Mouse (Mus musculus) kidney, adult 8-10 months (tissue): ENCODE measurements around the gene Scn8a.
"Not testable (repeated sequence)": the region's sequence is repeated elsewhere in the genome, so short reads cannot be mapped to it uniquely, and the experiment has no call there.

Experiments used
- DNase-seq, 2 experiments: peaks; one replicate each; pipeline ENCODE4 v3.0.0; 2022

Gene Scn8a

GRCm38 (mm10) chr15:100869558-100869957 is at the start of gene Scn8a:
Gene Scn8a (plus strand): TSS chr15:100869858.
- no peak for DNase-seq

- peak; percentile 68 to 79 for DNase-seq
Measured at GRCm38 (mm10) chr15:100821824-100822223, 47.8 kb upstream of the Scn8a start.

- not testable (repeated sequence) for DNase-seq
Measured at GRCm38 (mm10) chr15:100822370-100822769, 47.3 kb upstream of the Scn8a start.

GRCm38 (mm10) chr15:100825249-100825856 is 44.3 kb upstream of the Scn8a start:
- no peak for DNase-seq

- DNase-seq: no peak
Measured at GRCm38 (mm10) chr15:100826076-100826475, 43.6 kb upstream of the Scn8a start.

DNA sequence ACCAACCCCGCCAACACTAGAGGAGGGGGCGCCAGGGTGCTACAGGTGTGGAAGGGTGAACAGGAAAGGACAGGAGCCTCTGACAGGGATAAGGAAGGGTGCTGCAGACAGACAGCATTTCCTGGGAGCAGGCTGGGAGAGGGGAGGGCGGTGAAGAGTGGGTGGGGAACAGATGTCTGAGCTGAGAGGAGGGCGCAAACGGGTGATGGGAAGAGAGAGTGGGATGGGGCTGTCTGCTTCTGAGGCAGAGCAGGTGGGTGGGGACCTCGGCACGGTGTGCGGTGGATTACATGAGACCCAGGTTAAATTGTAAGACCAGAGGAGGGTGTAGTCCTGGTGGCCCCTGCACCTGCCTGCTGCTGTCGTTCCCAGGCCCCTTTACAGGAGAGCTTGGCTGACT is 39.9 kb upstream of the Scn8a start:
- DNase-seq: no peak

GRCm38 (mm10) chr15:100830682-100831081 is 39.0 kb upstream of the Scn8a start:
- no peak for DNase-seq

- no peak for DNase-seq
Measured at GRCm38 (mm10) chr15:100832144-100832543, 37.5 kb upstream of the Scn8a start.

DNA sequence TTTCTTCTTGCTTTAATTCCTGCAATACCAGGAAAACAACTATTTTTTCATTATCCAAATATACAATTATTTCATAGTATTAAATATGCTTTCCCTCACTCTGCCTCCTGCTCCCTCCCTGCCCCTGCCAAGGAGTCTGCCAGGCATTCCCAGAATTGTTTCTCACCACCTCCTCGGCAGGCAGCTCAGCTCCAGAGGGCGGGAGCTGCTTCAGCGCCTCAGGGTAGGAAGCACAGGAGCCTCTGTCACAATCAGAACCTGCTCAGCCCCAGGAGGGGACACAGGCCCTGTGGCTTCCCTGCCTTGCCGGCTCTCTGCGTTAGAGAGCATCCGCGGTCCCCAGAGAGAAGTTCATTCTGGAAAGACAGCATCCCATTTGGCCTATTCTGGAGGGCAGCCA is 36.9 kb upstream of the Scn8a start:
- DNase-seq: no peak

GRCm38 (mm10) chr15:100836729-100837128 is 32.9 kb upstream of the Scn8a start:
- DNase-seq: no peak

GRCm38 (mm10) chr15:100838607-100839207 is 31.0 kb upstream of the Scn8a start:
- peak; percentile 35 to 54 for DNase-seq

GRCm38 (mm10) chr15:100844336-100844735 is 25.3 kb upstream of the Scn8a start:
- DNase-seq: no peak

DNA sequence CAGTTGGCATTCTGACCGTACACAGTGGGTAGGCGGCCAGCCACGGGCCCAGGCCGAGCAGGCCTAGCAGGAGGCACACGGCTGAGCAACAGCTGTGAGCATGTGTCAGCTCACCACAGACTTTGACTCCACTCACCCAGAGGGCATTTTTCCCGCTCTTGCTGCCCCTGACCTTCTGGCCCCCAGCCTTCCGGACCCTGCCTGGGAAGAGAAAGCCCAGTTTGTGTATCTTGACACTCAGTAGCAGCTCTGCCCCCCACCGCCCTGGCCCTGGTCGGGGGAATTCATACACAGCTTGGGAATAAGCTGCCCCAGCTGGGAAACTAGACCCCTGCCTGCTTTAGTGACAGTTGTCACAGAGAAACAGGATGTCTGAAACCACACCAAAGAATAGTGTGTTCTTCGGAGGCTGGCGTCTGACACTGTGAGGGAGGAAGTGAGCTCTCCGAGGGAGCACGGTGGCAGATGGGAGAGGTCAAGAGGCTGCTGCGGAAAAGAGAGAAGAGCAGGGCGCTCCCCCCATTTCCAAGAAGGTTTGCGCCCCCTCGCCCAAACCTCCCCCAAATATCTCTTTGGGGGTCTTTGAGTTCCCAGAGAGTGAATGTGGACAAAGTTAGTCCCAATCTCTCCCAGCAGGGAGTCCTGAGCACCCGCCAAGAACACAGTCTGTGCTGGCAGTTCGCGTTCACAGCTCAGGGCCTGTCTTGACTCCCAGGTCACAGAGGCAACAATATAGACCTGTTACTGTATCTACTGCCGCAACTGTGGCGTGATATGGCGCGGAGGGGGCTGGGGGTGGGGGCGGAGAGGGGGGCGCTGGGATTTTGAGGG is 24.4 kb upstream of the Scn8a start:
- DNase-seq: peak; percentile 15 to 33

DNA sequence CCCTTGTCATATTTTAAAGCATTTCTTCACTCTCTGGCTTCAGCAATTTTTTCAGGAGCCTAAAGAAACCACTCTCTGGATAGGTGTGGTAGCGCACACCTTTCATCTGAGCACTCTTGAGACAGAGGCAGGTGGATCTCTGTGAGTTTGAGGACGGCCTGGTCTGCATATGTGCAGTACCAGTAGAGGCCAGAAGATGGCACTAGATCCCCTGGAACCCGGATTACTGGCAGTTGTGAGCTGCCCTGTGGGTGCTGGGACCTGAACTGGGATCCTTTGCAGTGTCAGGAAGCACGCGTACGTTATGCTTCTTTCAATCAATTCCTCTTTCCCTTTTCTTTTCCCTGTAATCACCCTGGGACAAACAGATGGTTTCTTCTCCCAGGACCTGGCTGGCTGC is 22.5 kb upstream of the Scn8a start:
- DNase-seq: no peak

- DNase-seq: no peak
Measured at GRCm38 (mm10) chr15:100857586-100857985, 12.1 kb upstream of the Scn8a start.

- no peak for DNase-seq
Measured at GRCm38 (mm10) chr15:100860856-100861255, 8.8 kb upstream of the Scn8a start.

GRCm38 (mm10) chr15:100865556-100865955 is 4.1 kb upstream of the Scn8a start:
- DNase-seq: no peak

GRCm38 (mm10) chr15:100870001-100870774 is 530 bp downstream of the Scn8a start:
- no peak for DNase-seq

DNA sequence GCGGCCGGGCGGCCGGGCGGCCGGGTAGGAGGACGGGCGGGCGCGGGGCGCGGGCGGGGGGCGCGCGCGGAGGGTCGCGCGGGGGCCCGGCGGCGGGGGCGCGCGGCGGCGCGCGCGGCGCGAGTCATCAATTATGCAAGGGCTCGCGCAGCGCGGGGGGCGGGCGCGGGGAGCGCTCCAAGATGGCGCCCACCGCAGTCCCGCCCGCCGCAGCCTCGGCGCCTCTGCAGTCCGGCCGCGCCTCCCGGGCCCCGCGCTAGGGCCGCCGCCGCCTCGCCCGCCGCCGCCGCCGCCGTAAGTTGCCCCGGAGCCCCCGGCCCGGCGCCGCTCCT is 1.1 kb downstream of the Scn8a start:
- no peak for DNase-seq

GRCm38 (mm10) chr15:100871107-100872011 is 1.7 kb downstream of the Scn8a start:
- DNase-seq: no peak

DNA sequence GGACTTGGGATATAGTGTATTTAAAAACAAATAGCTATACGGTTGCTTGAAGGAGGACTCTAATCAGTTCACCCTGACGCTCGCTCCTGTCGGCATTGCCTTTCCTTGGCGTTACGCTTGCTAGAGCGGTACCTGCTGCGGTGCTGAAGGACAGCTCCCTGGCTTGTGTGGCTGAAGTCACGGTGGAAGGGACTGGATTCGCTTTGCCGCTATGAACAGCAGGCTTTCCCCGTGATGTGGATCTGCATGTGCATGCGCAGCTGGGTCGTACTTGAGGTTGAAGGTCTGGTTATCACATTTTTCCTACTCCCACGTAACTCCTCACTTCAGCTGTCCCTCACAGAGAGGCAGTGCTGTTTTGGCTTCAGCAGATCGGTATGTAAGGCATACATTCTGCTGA is 3.5 kb downstream of the Scn8a start:
- DNase-seq: peak; percentile 61 to 79

GRCm38 (mm10) chr15:100879073-100879472 is 9.4 kb downstream of the Scn8a start:
- DNase-seq: no peak
